Mouse (Mus musculus) left cerebral cortex, adult 9 months (tissue): ENCODE results near the gene Akap12.

ENCODE experiments used
- DNase-seq, 2 experiments: peaks; one replicate each; pipeline ENCODE4 v3.0.0; 2022; ENCODE audit warnings: low spot score in 2 of 2

Gene Akap12

DNA sequence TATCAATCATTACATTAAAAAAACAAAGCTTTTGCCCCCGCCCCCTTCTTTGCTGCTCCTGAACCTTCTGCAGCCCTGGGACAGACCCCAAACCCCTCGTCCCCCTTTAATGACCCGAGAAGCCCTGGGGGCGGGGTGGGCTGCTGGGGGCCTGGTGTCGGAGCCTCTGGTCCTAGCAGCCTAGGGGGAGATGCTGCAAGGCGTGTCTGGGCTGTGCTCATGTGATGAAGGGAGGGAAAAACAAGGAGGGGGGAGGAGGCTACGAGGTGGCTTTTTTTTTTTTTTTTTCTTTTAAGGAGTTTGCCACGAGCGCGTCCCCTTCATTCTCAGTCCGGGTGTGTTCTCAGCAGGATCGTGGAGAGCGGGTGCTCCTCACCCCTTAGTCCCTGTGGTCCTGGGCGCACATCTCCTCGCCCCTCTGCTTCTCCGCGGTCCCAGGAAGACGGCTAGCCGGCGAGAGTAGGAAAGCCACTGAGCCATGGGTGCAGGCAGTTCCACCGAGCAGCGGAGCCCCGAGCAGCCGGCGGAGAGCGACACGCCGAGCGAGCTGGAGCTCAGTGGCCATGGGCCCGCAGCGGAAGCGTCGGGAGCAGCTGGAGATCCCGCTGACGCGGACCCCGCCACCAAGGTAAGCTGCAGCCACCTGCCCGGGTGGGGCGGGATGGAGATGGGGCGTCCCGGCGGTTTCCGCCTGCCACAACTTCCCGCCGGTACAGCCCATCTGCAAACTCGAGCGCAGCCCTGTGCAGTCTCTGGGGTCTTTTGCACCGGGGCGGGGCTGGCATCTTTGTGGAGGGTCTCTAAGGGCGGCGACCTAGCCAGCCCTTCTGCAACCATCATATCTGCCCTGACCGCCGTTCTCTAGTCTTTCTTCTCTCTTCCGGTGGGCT, at the start of gene Akap12:
Gene Akap12 (plus strand): TSS at position 340 of the 890 bp plus-strand sequence.
- DNase-seq, result peak in 1 of 2 experiments; percentile 23

DNA sequence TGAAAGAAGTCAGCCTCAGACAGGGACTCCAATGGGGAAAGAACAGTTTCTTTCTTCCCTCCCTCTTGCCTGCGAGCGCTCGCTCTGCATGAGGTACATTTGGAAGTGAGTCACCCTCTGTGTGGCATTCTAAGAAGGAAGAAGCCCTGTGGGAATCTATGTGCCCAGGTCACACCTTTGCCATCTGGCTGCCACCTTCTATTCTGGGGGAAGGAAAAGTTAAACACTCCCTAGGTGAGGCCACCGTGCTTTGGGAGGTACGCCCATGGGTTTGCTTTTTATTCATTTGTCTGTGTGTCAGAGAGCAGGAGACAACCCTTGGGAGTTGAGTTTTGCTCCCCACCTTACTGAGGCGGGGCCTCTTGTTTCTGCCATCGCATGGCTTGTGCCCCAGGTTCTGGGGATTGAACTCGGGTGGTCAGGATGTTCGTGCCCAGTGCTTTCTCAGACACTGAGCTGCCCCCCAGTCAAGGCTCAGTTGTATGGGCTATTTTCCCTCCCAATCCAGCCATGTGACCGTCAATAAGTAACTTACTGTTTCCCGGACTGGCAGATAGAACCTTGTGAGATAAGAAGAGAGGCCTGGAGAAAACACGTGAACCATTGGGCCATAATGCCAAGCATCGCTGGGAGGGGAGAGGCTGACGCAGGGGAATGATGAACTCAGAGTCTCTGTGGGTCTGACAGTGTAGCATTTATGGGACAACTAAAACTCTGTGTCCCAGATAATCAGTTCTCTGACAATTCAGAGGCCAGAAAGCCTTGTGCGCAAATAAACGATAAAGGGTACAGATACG, 35.4 kb upstream of the Akap12 start:
- no peak for DNase-seq

DNA sequence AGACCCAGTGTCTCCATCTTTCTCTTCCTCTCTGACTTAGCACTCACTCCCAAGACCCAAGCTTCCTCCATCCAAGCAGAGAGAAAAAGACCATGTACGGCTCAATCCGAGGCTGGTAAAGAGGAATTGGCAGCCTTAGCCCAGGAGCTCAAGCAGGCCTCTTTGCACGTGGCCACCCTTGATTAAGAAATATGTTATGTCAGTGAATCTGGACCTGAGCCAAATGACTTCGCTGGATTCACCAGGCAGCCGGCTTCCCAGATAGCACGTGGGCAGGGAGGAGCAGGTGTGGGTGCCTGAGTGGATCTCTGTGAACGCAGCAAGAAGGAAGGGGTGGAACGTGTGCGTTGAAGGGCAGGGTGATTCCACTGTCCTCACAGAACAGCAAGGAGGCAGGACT, 33.1 kb upstream of the Akap12 start:
- DNase-seq, result peak in 1 of 2 experiments; percentile 34

DNA sequence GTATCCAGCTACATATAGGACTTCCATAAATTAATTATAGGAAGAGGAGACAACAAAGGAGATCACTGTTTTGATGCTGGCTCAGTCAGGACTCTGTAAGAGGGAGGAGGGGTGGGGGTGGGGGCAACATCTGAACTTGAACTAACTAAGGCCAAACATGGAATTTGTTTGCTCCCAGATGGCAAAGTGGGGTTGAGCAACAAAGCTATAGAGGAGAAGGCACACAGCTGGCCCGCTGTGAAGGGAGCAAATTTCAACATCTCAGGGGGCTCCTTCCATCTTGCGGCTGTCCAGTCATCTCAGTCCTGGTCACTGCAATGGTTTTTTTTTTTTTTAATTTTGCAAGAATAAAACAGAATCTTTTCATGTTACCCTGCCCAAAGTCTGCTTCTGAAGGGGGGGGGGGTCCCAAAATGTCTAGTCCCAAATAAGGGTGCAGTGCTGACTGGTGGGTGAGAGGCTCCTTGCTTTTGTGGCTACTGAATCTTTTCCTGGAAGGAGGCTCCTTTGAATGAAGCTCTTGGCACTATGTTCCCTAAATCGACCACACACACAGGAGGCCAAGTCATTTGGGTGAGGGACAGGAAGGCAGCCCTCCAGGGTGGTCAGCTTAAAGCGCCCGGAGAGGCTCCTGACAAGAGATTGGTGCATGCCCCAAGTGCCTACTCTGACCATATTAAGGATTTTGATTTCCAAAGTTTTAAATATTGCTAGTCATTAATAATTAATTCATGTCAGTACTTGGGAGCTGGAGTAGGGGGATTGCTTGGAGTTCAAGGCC, 26.2 kb upstream of the Akap12 start:
- DNase-seq, result no peak

DNA sequence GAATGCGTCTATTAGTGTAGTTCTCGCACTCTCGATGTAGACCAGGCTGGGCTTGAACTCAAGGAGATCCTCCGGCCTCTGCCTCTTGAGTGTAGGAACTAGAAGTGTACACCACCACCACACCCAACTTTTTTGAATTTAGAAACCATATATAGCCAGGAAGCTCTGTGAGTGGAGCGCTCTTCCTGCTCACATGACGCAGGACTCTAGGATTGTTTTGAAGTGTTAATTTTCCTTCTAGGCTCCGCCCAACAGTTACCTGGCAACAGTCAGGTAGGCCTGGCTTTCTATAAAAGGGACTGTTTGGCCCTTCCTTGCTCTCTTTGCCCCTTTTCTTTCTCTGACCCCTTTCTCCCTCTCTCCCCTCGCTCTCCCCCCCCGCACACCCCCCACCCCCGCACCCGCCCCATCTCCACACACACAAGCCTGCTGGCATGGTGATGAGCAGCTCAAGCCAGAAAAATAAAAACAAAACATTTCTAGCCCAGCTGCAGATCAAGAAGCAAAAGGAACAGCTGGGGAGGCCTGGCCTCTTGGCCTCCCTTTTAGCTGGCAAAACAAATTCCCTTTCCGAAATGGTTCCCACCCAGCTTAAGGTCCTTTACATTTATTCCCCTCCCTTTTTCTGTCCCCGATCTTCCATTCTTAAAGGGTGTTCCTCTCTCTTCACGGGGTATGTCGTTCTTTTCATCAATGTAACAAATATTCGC, 22.4 kb upstream of the Akap12 start:
- no peak for DNase-seq

DNA sequence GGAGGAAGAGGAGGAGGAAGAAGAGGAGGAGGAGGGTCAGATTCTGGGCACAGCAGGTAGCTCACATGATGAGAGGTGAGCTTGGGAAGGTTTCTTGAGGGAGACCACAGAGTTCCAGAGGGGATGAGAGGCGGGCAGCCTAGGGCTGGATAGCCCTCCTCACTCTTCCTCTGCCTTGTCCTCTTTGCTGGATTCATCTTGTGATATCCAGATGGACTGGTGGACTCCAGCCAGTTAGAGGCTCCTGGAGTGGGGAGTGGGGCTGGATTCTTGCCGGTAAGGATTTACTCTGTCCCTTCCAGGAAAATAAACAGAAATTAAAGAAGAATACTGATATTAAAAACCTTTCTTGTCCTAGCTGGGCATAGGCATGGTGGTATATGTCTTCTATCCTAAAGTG, 20.4 kb upstream of the Akap12 start:
- no peak for DNase-seq

DNA sequence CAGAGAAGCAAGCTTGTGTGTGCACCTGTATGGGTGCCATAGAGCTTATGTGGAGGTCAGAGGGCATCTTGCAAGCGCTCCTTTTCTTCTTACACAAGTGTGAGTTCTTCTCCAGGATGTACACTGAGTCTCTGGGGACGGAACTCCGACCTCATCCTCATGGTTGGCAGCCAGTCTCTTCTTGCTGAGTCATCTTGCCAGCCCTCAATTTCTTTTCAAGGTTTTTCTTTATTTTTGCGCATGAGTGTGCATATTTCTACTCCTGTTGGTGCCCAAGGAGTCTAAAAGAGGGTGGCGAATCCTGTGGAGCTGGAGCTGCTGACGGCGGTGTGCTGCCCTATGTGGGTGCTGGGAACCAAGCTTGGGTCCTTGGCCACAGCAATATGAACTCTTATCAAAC, 19.8 kb upstream of the Akap12 start:
- DNase-seq, result no peak

DNA sequence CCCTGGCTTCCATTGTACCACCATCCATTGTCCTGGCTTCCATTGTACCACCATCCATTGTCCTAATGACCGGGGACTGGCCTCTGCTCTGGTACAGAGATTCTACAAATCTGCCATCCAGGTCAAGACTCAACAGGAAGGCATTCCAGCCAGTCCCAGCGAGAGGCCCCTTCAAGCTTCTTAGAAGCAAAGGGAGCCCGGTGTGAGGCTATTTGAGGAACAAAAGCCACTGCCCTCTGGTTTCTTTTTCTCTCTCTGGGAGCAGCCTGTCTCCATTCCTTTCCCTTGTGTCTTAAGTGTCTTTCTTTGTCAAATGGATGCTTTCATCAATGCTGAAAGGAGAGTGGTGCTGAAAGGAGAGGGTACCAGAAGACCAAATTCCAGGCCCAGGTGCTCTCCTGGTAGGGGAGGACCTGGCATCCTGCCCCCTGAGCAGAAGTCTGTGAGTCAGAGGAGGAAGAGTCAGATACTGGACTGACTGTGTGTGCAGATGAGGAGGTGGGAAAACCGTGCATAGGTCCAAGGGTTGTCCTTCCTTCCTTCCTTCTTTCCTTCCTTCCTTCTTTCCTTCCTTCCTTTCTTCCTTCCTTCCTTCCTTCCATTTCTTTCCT, 16.8 kb upstream of the Akap12 start:
- DNase-seq, result no peak

DNA sequence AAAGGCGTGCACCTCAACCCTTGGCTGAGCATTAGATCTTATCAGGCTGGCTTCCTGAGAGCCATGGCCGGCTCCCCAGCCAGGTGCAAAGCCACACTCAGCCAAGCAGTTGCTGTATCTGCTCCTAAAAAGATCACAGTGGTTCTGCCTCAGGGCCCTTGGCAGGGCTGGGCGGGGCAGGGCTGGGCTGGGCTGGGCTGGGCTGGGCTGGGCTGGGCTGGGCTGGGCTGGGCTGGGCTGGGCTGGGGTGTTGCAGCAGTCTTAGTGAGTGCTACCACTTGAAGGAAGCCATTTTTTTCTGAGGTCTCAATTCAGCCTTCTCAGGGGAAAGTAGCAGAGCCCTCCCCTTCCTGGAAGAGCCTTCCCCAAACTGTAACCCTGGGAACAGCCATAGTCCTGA, 15.5 kb upstream of the Akap12 start:
- DNase-seq, result no peak

DNA sequence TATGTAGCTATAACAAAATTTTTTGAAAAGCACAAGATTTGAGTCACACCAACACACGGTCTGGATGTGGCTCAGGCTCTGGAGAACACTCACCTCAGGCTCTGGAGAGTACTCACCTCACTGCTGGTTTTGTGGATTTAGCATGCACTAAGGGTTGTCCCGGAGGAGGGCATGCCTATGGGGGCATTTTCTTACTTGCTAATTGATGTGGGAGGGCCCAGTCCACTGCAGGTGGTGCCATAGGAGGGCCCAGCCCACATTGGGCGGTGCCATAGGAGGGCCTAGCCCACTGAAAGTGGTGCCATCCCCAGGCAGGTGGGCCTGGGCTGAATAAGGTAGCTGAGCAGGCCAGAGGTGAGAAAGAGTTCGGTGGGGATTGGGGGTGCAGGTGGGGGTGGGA, 12.6 kb upstream of the Akap12 start:
- no peak for DNase-seq

DNA sequence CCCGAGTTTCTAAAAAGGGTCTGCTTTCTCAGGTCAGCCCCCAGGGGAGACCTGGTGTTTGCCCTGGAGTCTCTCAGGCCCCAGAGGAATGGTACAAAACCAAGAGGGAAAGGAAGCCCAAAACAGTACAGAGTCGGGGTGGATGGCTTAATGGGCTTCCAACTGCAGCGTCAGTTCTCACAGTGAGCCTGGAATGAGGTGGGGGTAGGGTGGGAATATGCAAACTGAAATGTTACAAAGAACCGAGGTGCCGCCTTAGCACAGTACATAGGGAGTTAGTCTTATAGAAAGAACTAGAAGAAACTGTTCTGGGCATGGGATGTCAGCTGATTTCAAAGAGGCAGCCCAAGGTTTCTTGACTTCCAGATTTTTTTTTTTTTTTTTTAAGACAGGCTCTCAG, 11.7 kb upstream of the Akap12 start:
- no peak for DNase-seq

DNA sequence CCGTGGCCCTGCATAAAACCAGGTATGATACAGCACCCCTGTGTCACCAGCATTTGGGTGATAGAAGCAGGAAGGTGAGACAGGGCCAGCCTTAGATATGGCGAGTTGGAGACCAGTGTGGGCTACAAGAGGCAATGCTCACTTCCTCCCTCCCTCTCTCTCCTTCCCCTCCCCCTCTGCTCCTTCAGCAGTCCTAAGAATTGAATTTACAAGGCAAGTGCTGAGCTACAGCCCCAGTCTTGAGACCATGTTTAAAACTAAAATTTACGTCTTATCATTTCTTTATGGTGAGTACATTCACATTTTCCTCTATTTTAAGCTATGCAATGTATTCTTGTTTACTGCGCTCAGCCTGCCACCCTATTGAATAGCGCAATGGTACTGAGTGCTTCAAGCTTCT, 5.3 kb upstream of the Akap12 start:
- no peak for DNase-seq

DNA sequence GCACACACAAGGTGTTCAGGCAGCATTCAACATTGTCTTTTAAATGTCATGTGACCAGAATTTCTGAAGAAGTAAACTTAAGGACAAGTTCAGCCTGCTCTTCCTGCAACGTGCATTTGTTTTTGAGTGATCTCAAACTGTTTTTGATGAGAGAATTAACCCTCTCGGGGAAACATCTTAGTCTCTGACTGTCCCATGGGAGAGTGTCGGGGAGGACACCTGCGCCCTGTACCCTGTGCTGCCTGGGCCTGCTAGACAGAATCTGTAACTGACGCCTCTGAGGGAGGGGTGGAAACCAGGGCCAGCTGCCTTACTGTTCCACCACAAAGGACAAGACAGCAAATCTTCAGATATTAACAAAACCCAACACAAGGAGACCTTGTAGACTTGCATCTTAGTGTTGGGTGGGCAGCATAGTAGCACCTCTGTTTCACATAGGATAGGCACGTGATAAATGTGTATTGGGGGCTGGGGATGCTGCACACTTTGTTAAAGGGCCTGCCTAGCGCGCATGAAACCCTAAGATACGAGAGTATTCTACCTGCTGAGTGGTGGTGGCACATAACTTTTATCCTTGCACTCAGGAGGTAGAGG, 4.7 kb upstream of the Akap12 start:
- DNase-seq, result no peak

DNA sequence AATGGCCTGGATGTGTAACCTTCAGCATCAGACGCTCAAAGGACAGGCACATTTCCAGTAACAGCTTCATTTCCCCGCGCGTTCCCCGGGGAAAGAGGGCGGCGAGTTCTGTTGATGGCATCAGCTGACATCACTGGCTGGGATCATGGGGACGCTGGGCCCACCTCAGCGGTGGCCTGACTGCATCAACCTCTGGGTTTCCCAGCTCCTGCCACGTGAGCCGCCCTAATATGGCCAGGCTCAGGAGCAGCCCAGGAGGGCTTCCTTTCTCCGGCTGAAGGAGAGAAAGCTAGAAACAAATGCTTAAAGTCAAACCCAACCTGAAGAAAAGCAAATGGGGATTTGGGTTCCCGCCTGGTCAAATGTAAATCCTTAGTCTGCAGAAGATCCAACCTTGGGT, 539 bp upstream of the Akap12 start:
- peak in 1 of 2 experiments; percentile 35 for DNase-seq

DNA sequence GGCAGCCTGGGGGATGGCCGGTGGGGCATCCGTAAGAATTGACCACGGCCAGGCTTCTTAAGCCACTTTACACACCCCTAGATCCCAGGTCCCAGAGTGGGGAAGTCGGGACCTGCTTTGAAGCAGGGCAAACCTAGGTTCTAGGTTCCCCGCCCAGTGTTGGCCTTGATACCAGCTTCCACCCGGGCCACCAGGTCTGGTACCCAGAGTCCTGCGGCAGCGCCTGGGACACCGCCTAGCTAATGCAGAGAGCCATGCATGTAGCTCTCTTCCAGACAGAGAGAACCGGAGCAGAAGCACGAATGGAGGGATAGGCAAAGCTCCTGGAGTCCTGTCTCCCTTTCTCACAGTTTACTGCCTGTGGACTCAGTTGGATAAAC, 741 bp downstream of the Akap12 start:
- peak in 1 of 2 experiments; percentile 23 for DNase-seq

DNA sequence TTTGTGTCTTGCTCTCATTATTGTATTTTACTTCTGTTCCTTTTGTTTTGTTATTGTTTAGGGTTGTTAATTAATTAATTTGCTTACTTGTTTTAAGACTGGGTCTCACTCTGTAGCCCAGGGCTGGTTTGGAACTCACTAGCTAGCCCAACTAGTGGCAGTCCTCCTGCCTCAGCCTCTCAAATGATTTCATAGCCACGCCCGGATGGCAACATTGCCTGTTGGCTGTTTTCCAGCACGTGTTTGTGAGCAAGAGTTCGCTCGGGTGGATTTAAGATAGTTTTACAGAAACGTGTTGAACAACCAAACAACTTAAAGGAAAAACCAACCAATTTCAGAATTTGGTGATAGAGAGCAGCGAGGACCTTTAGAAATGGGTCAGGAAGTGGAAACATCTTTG, 1.3 kb downstream of the Akap12 start:
- no peak for DNase-seq

DNA sequence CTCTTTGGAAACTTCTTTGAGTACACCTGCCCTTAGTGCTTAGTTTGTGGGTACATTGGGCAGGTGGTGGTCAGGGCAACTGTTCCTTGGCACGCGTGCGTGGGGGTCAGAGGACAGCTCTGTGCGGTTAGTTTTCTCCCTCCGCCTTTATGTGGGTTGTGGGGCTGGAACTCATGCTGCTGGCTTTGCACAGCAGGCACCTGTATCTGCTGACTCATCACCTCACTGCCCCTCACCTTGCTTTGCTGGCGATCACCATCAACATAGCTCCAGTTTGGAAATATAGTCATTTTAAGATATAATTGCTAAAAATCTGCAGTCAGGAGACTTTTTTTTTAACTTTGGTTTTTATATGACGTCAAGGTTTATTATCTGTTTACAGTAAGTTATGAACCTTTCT, 2.0 kb downstream of the Akap12 start:
- DNase-seq, result no peak

DNA sequence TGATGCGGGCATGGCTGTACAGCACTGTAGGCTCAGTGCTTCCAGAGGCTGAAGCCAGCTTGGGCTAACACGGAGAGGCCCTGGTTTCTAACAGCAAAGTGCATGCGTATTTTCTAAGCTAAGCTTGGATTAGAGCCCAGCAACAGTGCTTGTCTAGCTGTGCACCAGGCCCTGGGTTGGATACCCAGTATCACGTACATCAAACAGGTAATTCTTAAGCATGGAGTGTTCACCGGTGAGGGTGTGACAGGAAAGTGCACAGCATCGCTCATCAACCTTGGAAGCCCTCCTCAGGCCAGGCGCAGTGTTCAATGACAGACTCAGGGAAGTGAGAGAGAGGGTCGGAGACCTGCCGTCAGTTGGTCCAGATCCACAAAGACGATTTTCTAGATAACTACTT, 9.4 kb downstream of the Akap12 start:
- DNase-seq, result no peak

DNA sequence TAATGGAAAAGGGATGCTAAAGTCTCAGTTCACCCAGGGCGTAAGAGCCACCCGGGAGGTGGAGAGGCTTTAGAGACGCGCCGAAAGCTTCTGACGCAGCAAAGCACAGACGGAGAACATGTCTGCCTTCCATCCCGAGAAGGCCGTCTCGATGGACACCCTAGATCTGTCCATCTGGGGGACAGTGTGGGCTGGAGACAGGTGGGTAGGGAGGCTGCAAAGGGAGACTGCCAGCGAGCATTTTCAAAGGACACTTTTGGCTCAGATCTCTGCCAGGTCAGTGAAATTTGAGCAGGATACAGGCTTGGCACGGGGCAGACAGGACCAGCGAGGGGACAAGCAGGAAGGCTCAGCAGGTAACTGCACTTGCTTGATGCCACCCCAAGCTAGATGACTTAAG, 9.9 kb downstream of the Akap12 start:
- no peak for DNase-seq

DNA sequence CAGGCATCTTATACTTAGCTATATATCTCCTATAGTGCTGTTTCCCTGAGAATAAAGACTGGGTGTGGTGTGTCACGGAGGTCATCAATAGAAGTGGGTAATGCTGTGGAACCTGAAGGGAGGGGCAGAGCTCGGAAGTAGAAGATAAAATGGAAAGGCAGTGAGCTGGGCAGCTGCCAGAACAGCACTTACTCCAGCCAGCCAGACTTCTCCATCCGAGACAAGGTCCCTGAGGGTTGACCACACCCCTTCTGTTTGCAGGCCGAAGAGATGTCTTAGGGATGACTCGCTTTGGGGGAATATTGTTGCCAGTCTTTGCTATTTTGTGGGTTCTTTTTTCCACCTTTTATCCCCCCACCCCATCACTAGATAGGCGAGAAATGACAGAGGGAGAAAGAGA, 11.9 kb downstream of the Akap12 start:
- DNase-seq, result no peak

DNA sequence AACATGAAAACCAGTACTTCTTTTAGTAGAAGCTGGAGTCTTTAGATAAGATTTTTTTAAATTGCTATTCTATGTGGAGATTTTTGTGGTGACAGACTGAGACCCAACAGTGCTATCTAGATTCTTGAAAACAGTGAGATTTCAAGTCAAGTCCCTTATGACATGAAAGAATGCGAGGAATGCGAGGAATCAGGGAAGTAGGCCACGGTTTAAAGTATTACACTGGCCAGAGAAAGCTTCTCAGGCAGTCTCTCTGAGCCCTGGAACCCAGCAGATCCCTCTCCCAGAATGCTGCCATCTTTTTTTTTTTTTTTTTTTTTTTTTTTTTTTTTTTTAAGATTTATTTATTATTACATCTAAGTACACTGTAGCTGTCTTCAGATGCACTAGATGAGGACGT, 16.2 kb downstream of the Akap12 start:
- no peak for DNase-seq
